Mouse (Mus musculus) olfactory bulb, adult 2 months (tissue): ENCODE measurements around the gene Tor1b.

Experiments used
- CTCF ChIP-seq: fragments of 200-500 bp; IDR thresholded peaks from 2 replicates; pipeline ENCODE4 v1.5.1; 2012; ENCODE audit warnings: low read depth, mild to moderate bottlenecking, low read length, moderate library complexity; ENCODE audit not compliant: insufficient read depth
- POLR2A ChIP-seq: fragments of 200-500 bp; IDR thresholded peaks from 2 replicates; pipeline ENCODE4 v1.6.1; 2012; ENCODE audit warnings: mild to moderate bottlenecking, low read depth, low read length, moderate library complexity; ENCODE audit not compliant: insufficient read depth

DNA sequence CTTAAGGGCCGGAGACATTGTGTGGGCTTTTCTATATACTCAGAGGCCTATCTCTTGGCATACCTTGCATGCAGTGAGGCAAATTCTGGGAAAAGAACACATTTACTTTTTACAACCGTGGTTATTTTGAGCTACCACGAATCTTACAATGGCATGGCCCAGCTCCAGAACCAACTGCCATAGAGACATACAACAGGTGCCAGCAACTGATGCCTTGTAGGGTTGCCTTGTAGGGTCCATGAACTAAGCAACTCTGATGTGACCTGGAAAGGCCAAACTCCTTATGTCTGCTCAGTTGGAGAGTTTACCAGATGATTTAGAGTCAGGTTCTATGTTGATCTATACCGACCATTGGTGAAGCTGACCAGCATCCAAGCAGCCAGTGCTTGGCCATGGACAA lies 42.1 kb downstream of the Tor1b start:
- TF ChIP-seq POLR2A (no peak), CTCF (no peak)
